Mouse (Mus musculus): ENCODE results near the gene Gm35134.
"Not testable (repeated sequence)": the region's sequence is repeated elsewhere in the genome, so short reads cannot be mapped to it uniquely, and the experiment has no call there.

Gene Gm35134

DNA sequence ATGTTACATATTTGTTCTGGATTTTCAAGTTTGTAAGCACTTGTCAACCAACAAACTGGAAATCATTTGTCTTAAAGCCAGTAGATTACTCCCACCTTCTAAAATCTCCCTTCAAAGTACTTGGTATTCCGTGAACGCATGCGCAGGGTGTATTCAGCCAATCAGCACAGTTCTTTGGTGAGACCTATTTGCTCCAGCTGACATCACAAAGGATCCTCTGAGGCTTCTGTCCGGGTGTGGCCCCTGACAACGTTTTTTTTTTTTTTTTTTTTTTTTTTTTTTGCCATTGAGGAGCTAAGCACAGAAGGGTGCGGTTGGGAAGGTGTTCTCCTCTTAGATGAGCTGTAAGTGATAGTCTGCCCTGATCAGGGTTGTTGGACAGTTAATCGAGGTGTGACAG is at the start of gene Gm35134:
Gene Gm35134 (plus strand): TSS at position 301 of the 400 bp plus-strand sequence.
- not testable (repeated sequence) for DNase-seq (ENCODE audit: low spot score in 2 of 2)

Measured in right cerebral cortex, postnatal 10 days (tissue).